8 mouse cellular contexts compared by ENCODE assay signal in the genomic region with DNA sequence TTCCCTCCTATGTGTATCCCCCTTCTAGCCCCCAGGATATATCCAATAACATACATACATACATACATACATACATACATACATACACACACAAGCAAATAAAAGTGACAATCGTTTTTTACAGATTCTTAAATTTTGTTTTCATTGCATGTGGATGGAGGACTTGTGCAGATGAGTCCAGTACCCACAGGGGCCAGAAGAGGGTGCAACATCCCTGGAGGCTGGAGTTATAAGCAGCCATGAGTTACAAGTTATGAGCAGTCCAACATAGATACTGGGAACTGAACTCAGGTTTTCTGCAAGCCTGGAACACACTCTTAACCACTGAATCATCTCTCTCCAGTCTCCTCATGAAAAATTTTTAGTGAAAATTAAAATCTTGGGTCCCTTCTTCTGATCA. TPM values are rescaled to one million over a fixed set of nuclear protein-coding genes. Genes with fewer than 3 reads are reported as not detected.
DNase-seq lines count a peak whose midpoint lies in the region; ATAC-seq and TF ChIP-seq lines count a peak whose summit lies in the region.

No protein-coding gene starts in this region.

- ATAC-seq in CD4-positive, CD25-positive, alpha-beta regulatory T cell, adult 4 months = no peak
- ATAC-seq in kidney, postnatal 0 days (replicated peaks; ENCODE audit: low FRiP score, low read depth) = no peak
- no peak for ATAC-seq in kidney, embryonic 16.5 days (ENCODE audit: low FRiP score, low TSS enrichment)
- ATAC-seq in activated CD4-positive, CD25-positive, alpha-beta regulatory T cell, adult 4 months = no peak

- H3K9ac ChIP-seq in kidney, postnatal 0 days (ENCODE audit: low read depth, low read length) = no peak overlapping the region
- H3K9ac ChIP-seq in kidney, embryonic 16.5 days (replicated peaks; ENCODE audit: low read length) = no peak overlapping the region

- 64% methylated on average over 1 of the region's 1 CpGs for WGBS in kidney, postnatal 0 days
- WGBS in kidney, embryonic 16.5 days = 57% methylated on average over 1 of the region's 1 CpGs

- H3K27me3 ChIP-seq in kidney, postnatal 0 days (ENCODE audit: insufficient read depth, low read length) = no peaks in the 10 kb centered on the region
- H3K27me3 ChIP-seq in kidney, embryonic 16.5 days (ENCODE audit: insufficient read depth, low read length) = no peaks in the 10 kb centered on the region

- no peaks in the 10 kb centered on the region for H3K36me3 ChIP-seq in kidney, postnatal 0 days (ENCODE audit: insufficient read depth, low read length)
- no peaks in the 10 kb centered on the region for H3K36me3 ChIP-seq in kidney, embryonic 16.5 days (ENCODE audit: insufficient read depth, low read length)

- no peak overlapping the region for H3K4me3 ChIP-seq in kidney, postnatal 0 days (replicated peaks; ENCODE audit: low read depth, low read length)
- H3K4me3 ChIP-seq in kidney, embryonic 16.5 days (ENCODE audit: low read length) = no peak overlapping the region

- peak; percentile 12 for DNase-seq in CD4-positive, CD25-positive, alpha-beta regulatory T cell, adult 2 months (ENCODE audit: low read depth, low spot score)
- peak; percentile 34 for DNase-seq in kidney, postnatal 0 days (ENCODE audit: low spot score)
- peak; percentile 39 for DNase-seq in right cerebral cortex, postnatal 14 days
- DNase-seq in right cerebral cortex, postnatal 36 days (ENCODE audit: low spot score in 2 of 2) = no peak
- peak; percentile 29 for DNase-seq in thymus, postnatal 14 days

- no peaks in the 10 kb centered on the region for H3K4me1 ChIP-seq in kidney, postnatal 0 days (replicated peaks; ENCODE audit: insufficient read depth, low read length)
- H3K4me1 ChIP-seq in kidney, embryonic 16.5 days (ENCODE audit: insufficient read depth, low read length) = no peaks in the 10 kb centered on the region

- H3K4me2 ChIP-seq in kidney, postnatal 0 days (ENCODE audit: low read length) = no peak overlapping the region
- H3K4me2 ChIP-seq in kidney, embryonic 16.5 days (replicated peaks; ENCODE audit: low read depth, low read length) = no peak overlapping the region

- no peak overlapping the region for H3K27ac ChIP-seq in kidney, postnatal 0 days
- H3K27ac ChIP-seq in kidney, embryonic 16.5 days (ENCODE audit: low read length) = no peak overlapping the region

- H3K9me3 ChIP-seq in kidney, postnatal 0 days (replicated peaks; ENCODE audit: low read length) = no peaks in the 10 kb centered on the region
- H3K9me3 ChIP-seq in kidney, embryonic 16.5 days (ENCODE audit: low read length) = no peaks in the 10 kb centered on the region

- peak; percentile 67 for TF ChIP-seq CTCF in kidney, postnatal 0 days (IDR thresholded peaks at IDR 0.05; ENCODE audit: low read depth)

RNA-seq across cellular contexts. Expression of gene Mocs1, which starts 33.3 kb away (rescaled TPM):
- polyA plus RNA-seq in CD4-positive, CD25-positive, alpha-beta regulatory T cell, adult 4 months (2017; shearing (Covaris generic)) = 10 to 100 TPM; 12.4 to 13.7 TPM
- polyA plus RNA-seq in kidney, postnatal 0 days (2015; fragmentation: Nextera tagmentation; extraction: Ambion mirVana) = 5.7 and 7.2 TPM in 2 replicates
- polyA plus RNA-seq in kidney, embryonic 16.5 days (2015; fragmentation: Nextera tagmentation; extraction: Ambion mirVana) = 7.7 and 11.5 TPM in 2 replicates
- polyA plus RNA-seq in activated CD4-positive, CD25-positive, alpha-beta regulatory T cell, adult 4 months (2017; shearing (Covaris generic)) = 10 to 100 TPM in 1 of 2 experiments, 1 to 10 TPM in 1; 7.6 to 10.0 TPM

Comparison
In these comparisons a context has a peak if more than half of its experiments do, and no peak if none do; other contexts are left out.
1. DNase-seq: peak in CD4-positive, CD25-positive, alpha-beta regulatory T cell, adult 2 months (single experiment), kidney, postnatal 0 days (single experiment), right cerebral cortex, postnatal 14 days (single experiment) and thymus, postnatal 14 days (single experiment); none in right cerebral cortex, postnatal 36 days (0 of 2).